Mouse (Mus musculus): ENCODE measurements around the gene Tmc4. TPM values are rescaled to one million over a fixed set of nuclear protein-coding genes. Genes with fewer than 3 reads are reported as not detected.

The Tmc4 gene
- polyA plus RNA-seq, 1 experiment from 2014 or later: 6.2 TPM

DNA sequence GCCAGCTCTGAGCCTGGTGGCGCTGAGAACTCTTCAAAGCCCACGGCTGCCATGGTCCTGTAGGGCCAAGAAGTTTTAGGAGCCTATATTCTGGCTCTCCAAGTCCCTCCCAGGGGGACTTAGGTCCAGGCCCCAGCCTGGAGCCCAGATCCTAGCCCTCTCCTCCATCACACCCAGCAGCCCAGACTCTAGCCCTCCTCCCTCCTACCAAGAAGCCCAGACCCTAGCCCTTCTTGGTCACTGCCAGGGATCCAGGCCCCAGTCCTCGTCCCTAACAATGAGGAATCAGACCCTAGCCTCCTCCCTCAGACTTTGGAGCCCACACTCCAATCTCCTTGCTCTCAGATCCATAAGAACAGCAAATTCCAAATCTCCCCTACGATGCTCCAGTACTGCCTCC, 48.3 kb downstream of the Tmc4 start:
- H3K9ac ChIP-seq: peak overlapping the region; percentile 87
- no peaks in the 10 kb centered on the region for H3K9me3 ChIP-seq
- H3K27ac ChIP-seq: peak overlapping the region; percentile 84; the same call in 1 of the 2 replicates
- 39% methylated on average over 4 of the region's 4 CpGs for WGBS
- peaks cover 36% of the 10 kb centered on the region for H3K36me3 ChIP-seq
- H3K27me3 ChIP-seq: no peaks in the 10 kb centered on the region
- H3K4me1 ChIP-seq: peaks cover 25% of the 10 kb centered on the region
- peak overlapping the region; percentile 99 for H3K4me2 ChIP-seq
- H3K4me3 ChIP-seq: peak overlapping the region; percentile 75
- ATAC-seq (ENCODE audit: insufficient number of reproducible peaks, insufficient read depth, low FRiP score, low TSS enrichment, low read depth): no peak

DNA sequence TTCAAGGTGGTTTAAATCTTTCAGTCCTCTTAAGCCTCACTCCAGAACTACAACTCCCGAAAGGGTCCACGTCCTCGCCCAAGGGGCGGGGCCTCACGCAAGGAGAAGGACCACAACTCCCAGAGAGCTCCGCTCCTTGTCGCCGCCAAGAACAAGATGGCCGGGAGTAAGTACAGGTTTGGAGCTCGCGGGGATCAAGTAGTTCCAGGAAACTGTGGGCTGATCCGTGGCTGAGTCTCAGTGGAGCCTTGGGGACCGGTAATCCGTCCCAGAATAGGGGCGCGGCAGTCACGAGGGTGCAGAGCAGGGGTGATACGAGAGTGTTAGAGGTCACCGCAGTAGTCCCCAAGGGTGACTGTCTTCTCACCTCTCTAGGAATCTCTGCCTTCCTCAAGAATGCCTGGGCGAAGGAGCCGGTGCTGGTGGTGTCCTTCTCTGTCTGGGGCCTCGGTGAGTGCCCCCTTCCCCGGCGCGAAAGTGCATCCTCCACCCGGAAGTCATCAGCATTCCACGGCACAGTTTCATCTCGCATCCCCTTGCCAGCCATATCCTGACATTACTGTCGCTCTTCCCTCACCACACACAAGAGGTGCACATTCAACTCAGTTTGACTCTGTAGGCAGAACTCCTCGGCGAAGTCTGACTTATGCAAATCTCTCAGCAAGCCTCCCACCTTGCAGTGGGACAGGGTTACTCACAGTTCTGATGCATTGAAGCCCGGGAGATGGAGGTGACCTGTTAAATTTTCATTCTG, 59.9 kb downstream of the Tmc4 start, which contains the start of gene Ndufa3:
Gene Ndufa3 (plus strand): TSS at position 132 of the 754 bp plus-strand sequence.
- Histone ChIP-seq H3K27me3 (no peaks in the 10 kb centered on the region), H3K4me2 (peak within 1 kb of the TSS; percentile 85), H3K9ac (peak within 1 kb of the TSS; percentile 89), H3K4me1 (peaks cover 6% of the 10 kb centered on the region), H3K27ac (peak within 1 kb of the TSS; percentile 73), H3K4me3 (peak within 1 kb of the TSS; percentile 82), H3K9me3 (no peaks in the 10 kb centered on the region), H3K36me3 (peaks cover 31% of the 10 kb centered on the region)
- under 1% methylated on average over 32 of the region's 32 CpGs for WGBS
- ATAC-seq (ENCODE audit: insufficient number of reproducible peaks, insufficient read depth, low FRiP score, low TSS enrichment, low read depth): peak; percentile 92

DNA sequence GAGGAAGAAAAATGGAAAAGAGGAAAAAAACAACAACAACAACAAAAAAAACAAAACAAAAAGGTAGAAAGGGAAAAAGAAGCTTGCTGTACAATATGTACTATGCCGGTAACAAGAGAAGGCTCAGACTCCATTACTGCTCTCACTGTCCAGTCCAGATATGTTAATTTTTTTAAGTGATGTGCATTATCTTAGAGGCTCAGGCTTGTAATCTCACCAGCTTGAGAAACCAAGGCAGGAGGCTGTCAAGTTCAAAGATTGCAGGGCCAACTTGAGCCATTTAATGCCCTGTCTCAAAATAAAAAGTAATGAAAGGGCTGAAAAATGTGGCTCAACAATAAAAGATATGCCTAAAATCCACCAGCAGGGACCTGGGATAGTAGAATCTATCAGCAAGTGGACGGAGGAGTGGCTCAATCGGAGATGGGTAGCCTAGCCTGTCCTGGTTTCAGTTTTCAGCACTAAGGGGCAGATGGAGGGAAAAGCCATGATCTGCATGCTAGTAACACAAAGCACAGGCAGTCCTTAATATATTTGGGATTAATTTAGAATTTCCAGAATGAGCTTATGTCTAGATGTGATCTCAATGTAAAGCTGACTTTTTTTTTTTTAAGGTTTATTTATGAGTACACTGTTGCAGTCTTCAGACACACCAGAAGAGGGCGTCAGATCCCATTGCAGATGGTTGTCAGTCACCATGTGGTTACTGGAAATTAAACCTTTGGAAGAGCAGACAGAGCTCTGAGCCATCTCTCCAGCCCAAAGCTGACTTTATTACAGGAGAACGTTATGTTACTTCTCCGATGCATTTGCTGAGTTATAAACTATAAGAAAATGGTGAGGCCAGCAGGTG, 60.7 kb downstream of the Tmc4 start:
- ATAC-seq (ENCODE audit: insufficient number of reproducible peaks, insufficient read depth, low FRiP score, low TSS enrichment, low read depth): no peak
- 37% methylated on average over 6 of the region's 6 CpGs for WGBS
- peaks cover 25% of the 10 kb centered on the region for H3K36me3 ChIP-seq
- peak overlapping the region; percentile 82 for H3K4me3 ChIP-seq
- 0 out of 2 replicates have a peak overlapping the region, but pooled peaks have one; percentile 26 for H3K4me2 ChIP-seq
- no peak overlapping the region for H3K27ac ChIP-seq
- peaks cover 6% of the 10 kb centered on the region for H3K4me1 ChIP-seq
- no peaks in the 10 kb centered on the region for H3K27me3 ChIP-seq
- H3K9me3 ChIP-seq: no peaks in the 10 kb centered on the region
- no peak overlapping the region for H3K9ac ChIP-seq

DNA sequence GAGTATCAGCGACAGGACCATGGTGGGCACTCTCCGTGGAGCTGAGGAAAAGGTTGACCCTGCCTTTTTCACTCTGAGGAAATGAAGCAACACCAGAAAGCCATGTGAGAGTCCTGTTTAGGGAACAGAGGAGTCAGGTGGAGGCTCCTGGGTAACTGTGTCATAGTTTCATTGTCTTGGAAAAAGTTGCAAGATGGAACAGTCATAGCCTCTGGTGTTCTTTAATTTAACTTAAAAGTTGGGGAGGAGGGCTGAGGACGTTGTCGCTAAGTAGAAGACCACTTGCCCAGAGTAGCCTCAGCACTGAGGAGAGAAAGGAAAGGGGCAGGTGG, 61.3 kb downstream of the Tmc4 start, which contains the start of gene Oscar:
Gene Oscar (minus strand): TSS at position 101 of the 332 bp plus-strand sequence.
- H3K4me1 ChIP-seq: peaks cover 6% of the 10 kb centered on the region
- H3K27ac ChIP-seq: no peak within 1 kb of the TSS
- peaks cover 23% of the 10 kb centered on the region for H3K36me3 ChIP-seq
- 0 out of 2 replicates have a peak within 1 kb of the TSS, but pooled peaks have one; percentile 26 for H3K4me2 ChIP-seq
- H3K9ac ChIP-seq: no peak within 1 kb of the TSS
- no peaks in the 10 kb centered on the region for H3K9me3 ChIP-seq
- no peaks in the 10 kb centered on the region for H3K27me3 ChIP-seq
- peak within 1 kb of the TSS; percentile 82 for H3K4me3 ChIP-seq
- WGBS: 73% methylated on average over 4 of the region's 4 CpGs
- ATAC-seq (ENCODE audit: insufficient number of reproducible peaks, insufficient read depth, low FRiP score, low TSS enrichment, low read depth): no peak

Small RNA genes lying within 50 kb of the gene (microRNA-seq; reads per million reads assigned to microRNA genes)
- gene Mir3572: 2.6 reads per million, percentile 9 among the genes with 10 or more reads in this experiment

Other genes with a start within 250 kb of the Tmc4 start
- gene Tarm1, start 174.9 kb downstream of the Tmc4 start, polyA plus RNA-seq (2015; fragmentation: Nextera tagmentation; extraction: Ambion mirVana): not detected in 2 replicates
- gene Oscar, start 61.4 kb downstream of the Tmc4 start, polyA plus RNA-seq (2015; fragmentation: Nextera tagmentation; extraction: Ambion mirVana): 0.33 and 0.37 TPM in 2 replicates
- 427 and 457 TPM in 2 replicates for gene Ndufa3, start 60.2 kb downstream of the Tmc4 start, polyA plus RNA-seq (2015; fragmentation: Nextera tagmentation; extraction: Ambion mirVana)
- 29.6 and 31.2 TPM in 2 replicates for gene Tfpt, start 47.6 kb downstream of the Tmc4 start, polyA plus RNA-seq (2015; fragmentation: Nextera tagmentation; extraction: Ambion mirVana)
- 114 and 122 TPM in 2 replicates for gene Prpf31, start 47.6 kb downstream of the Tmc4 start, polyA plus RNA-seq (2015; fragmentation: Nextera tagmentation; extraction: Ambion mirVana)
- gene Cnot3, start 32.3 kb downstream of the Tmc4 start, polyA plus RNA-seq (2015; fragmentation: Nextera tagmentation; extraction: Ambion mirVana): 65.6 and 66.0 TPM in 2 replicates
- gene Leng1, start 11.7 kb downstream of the Tmc4 start, polyA plus RNA-seq (2015; fragmentation: Nextera tagmentation; extraction: Ambion mirVana): 20.0 and 20.6 TPM in 2 replicates
- gene Tsen34, start 15.3 kb upstream of the Tmc4 start, polyA plus RNA-seq (2015; fragmentation: Nextera tagmentation; extraction: Ambion mirVana): 275 and 301 TPM in 2 replicates
- 63.7 and 65.7 TPM in 2 replicates for gene Mboat7, start 16.0 kb upstream of the Tmc4 start, polyA plus RNA-seq (2015; fragmentation: Nextera tagmentation; extraction: Ambion mirVana)
- 1,711 and 1,735 TPM in 2 replicates for gene Rps9, start 26.4 kb upstream of the Tmc4 start, polyA plus RNA-seq (2015; fragmentation: Nextera tagmentation; extraction: Ambion mirVana)
- gene Pirb, start 42.8 kb upstream of the Tmc4 start, polyA plus RNA-seq (2015; fragmentation: Nextera tagmentation; extraction: Ambion mirVana): 0.17 and 0.33 TPM in 2 replicates
- gene Gm15448, start 148.1 kb upstream of the Tmc4 start, polyA plus RNA-seq (2015; fragmentation: Nextera tagmentation; extraction: Ambion mirVana): not detected in 2 replicates
- gene Pira2, start 167.5 kb upstream of the Tmc4 start, polyA plus RNA-seq (2015; fragmentation: Nextera tagmentation; extraction: Ambion mirVana): 0.15 and 0.17 TPM in 2 replicates
- not detected in 2 replicates for gene Gm14548, start 220.6 kb upstream of the Tmc4 start, polyA plus RNA-seq (2015; fragmentation: Nextera tagmentation; extraction: Ambion mirVana)
- gene Lilra6, start 237.9 kb upstream of the Tmc4 start, polyA plus RNA-seq (2015; fragmentation: Nextera tagmentation; extraction: Ambion mirVana): not detected in 2 replicates

All from embryonic facial prominence, embryonic 13.5 days (tissue).